Mouse (Mus musculus) hindbrain, embryonic 11.5 days (tissue): ENCODE data around the gene Tdo2. TPM values are rescaled to one million over a fixed set of nuclear protein-coding genes. Genes with fewer than 3 reads are reported as not detected.

Experiments
- ATAC-seq: fragments of 200-750 bp; cut with Nextera tagmentation; 2 replicates; pipeline ENCODE4 v1.8.0; 2017; ENCODE audit warnings: mild to moderate bottlenecking, moderate TSS enrichment, moderate library complexity; ENCODE audit not compliant: low FRiP score
- DNase-seq: peaks from one replicate; pipeline ENCODE4 v3.0.0-alpha.2; 2015; ENCODE audit warnings: low spot score
- H3K27ac ChIP-seq: fragments of 300-500 bp; sonication (generic); 2 replicates; pipeline ENCODE4 v1.5.1; 2014; ENCODE audit warnings: mild to moderate bottlenecking, low read depth, low read length
- H3K27me3 ChIP-seq: fragments of 300-500 bp; sonication (generic); 2 replicates; pipeline ENCODE4 v1.6.1; 2014; ENCODE audit warnings: mild to moderate bottlenecking, low read length, moderate library complexity, mixed read lengths; ENCODE audit not compliant: control insufficient read depth, insufficient read depth
- H3K36me3 ChIP-seq: fragments of 300-500 bp; sonication (generic); 2 replicates; pipeline ENCODE4 v1.6.1; 2014; ENCODE audit warnings: mild to moderate bottlenecking, low read length, moderate library complexity, mixed read lengths; ENCODE audit not compliant: control insufficient read depth, insufficient read depth
- H3K4me1 ChIP-seq: fragments of 300-500 bp; sonication (generic); replicated peaks from 2 replicates; pipeline ENCODE4 v1.6.1; 2014; ENCODE audit warnings: low read length, mixed read lengths; ENCODE audit not compliant: control insufficient read depth, insufficient read depth
- H3K4me2 ChIP-seq: fragments of 300-500 bp; sonication (generic); replicated peaks from 2 replicates; pipeline ENCODE4 v1.6.1; 2014; ENCODE audit warnings: mild to moderate bottlenecking, low read depth, low read length
- H3K4me3 ChIP-seq: fragments of 300-500 bp; sonication (generic); 2 replicates; pipeline ENCODE4 v1.5.1; 2014; ENCODE audit warnings: low read depth, low read length
- H3K9ac ChIP-seq: fragments of 300-500 bp; sonication (generic); 2 replicates; pipeline ENCODE4 v1.6.1; 2014; ENCODE audit warnings: low read depth, low read length
- H3K9me3 ChIP-seq: fragments of 300-500 bp; sonication (generic); 2 replicates; pipeline ENCODE4 v1.6.1; 2016; ENCODE audit warnings: low read length; ENCODE audit not compliant: control insufficient read depth
- WGBS: fragments of 180-500 bp; shearing (Covaris S2); extraction: QIAGEN DNeasy Blood & Tissue Kit; methylation state at CpG from one replicate; pipeline ENCODE4 v1.1.7; 2014; 5-methylcytosine and 5-hydroxymethylcytosine counted together
- polyA plus RNA-seq: library from polyadenylated mRNA; unstranded; fragments of >200 nt; fragmentation: Nextera tagmentation; extraction: Ambion mirVana; gene quantifications from 2 replicates; pipeline ENCODE4 v1.2.1, GENCODE M21; 2014

Tdo2 gene
- polyA plus RNA-seq, 1 experiment from 2014 or later = 0.05 TPM

- Histone ChIP-seq H3K27ac (no peak overlapping the region), H3K4me1 (no peaks in the 10 kb centered on the region), H3K36me3 (no peaks in the 10 kb centered on the region), H3K9ac (no peak overlapping the region), H3K27me3 (no peaks in the 10 kb centered on the region), H3K4me2 (no peak overlapping the region), H3K9me3 (no peaks in the 10 kb centered on the region), H3K4me3 (no peak overlapping the region)
- DNase-seq (no peak), ATAC-seq (no peak)
- 92% methylated on average over 3 of the region's 3 CpGs for WGBS
Observed at GRCm38 (mm10) chr3:81987628-81988027, 11.6 kb upstream of the Tdo2 start.

GRCm38 (mm10) chr3:81986103-81986502, 10.1 kb upstream of the Tdo2 start:
- WGBS = 91% methylated on average over 2 of the region's 2 CpGs
- Histone ChIP-seq H3K4me1 (no peaks in the 10 kb centered on the region), H3K27ac (no peak overlapping the region), H3K9me3 (no peaks in the 10 kb centered on the region), H3K27me3 (no peaks in the 10 kb centered on the region), H3K36me3 (no peaks in the 10 kb centered on the region), H3K9ac (no peak overlapping the region), H3K4me3 (no peak overlapping the region), H3K4me2 (no peak overlapping the region)
- DNase-seq = no peak
- ATAC-seq = no peak

- Histone ChIP-seq H3K27ac (no peak overlapping the region), H3K27me3 (no peaks in the 10 kb centered on the region), H3K9me3 (no peaks in the 10 kb centered on the region), H3K4me3 (no peak overlapping the region), H3K9ac (no peak overlapping the region), H3K4me1 (no peaks in the 10 kb centered on the region), H3K36me3 (no peaks in the 10 kb centered on the region), H3K4me2 (no peak overlapping the region)
- DNase-seq (no peak), ATAC-seq (no peak)
- 85% methylated on average over 1 of the region's 1 CpGs for WGBS
Observed at GRCm38 (mm10) chr3:81985100-81985499, 9.1 kb upstream of the Tdo2 start.

GRCm38 (mm10) chr3:81983120-81983895, 7.3 kb upstream of the Tdo2 start:
- Histone ChIP-seq H3K36me3 (no peaks in the 10 kb centered on the region), H3K27me3 (no peaks in the 10 kb centered on the region), H3K27ac (no peak overlapping the region), H3K9me3 (no peaks in the 10 kb centered on the region), H3K4me2 (no peak overlapping the region), H3K4me3 (no peak overlapping the region), H3K9ac (no peak overlapping the region), H3K4me1 (no peaks in the 10 kb centered on the region)
- 89% methylated on average over 8 of the region's 8 CpGs for WGBS
- no peak for DNase-seq
- no peak for ATAC-seq

- Histone ChIP-seq H3K4me2 (no peak within 1 kb of the TSS), H3K4me1 (no peaks in the 10 kb centered on the region), H3K27ac (no peak within 1 kb of the TSS), H3K36me3 (no peaks in the 10 kb centered on the region), H3K9ac (no peak within 1 kb of the TSS), H3K9me3 (no peaks in the 10 kb centered on the region), H3K27me3 (no peaks in the 10 kb centered on the region), H3K4me3 (no peak within 1 kb of the TSS)
- WGBS = 96% methylated on average over 5 of the region's 5 CpGs
- no peak for DNase-seq
- no peak for ATAC-seq
Observed at GRCm38 (mm10) chr3:81981990-81982389, 6.0 kb upstream of the Tdo2 start, which contains the start of gene Asic5. Asic5 (plus strand) TSS chr3:81982290.

- Histone ChIP-seq H3K4me3 (no peak overlapping the region), H3K36me3 (no peaks in the 10 kb centered on the region), H3K27ac (no peak overlapping the region), H3K27me3 (no peaks in the 10 kb centered on the region), H3K4me1 (no peaks in the 10 kb centered on the region), H3K9me3 (no peaks in the 10 kb centered on the region), H3K4me2 (no peak overlapping the region), H3K9ac (no peak overlapping the region)
- DNase-seq = no peak
- WGBS = 92% methylated on average over 5 of the region's 5 CpGs
- ATAC-seq = no peak
Observed at GRCm38 (mm10) chr3:81981576-81981975, 5.6 kb upstream of the Tdo2 start.

- no peak for DNase-seq
- 83% methylated on average over 4 of the region's 4 CpGs for WGBS
- no peaks in the 10 kb centered on the region for H3K36me3 ChIP-seq
Observed at GRCm38 (mm10) chr3:81975607-81976006, 395 bp downstream of the Tdo2 start.

GRCm38 (mm10) chr3:81964596-81964995, 11.4 kb downstream of the Tdo2 start:
- Histone ChIP-seq H3K4me1 (no peaks in the 10 kb centered on the region), H3K4me2 (no peak overlapping the region), H3K36me3 (no peaks in the 10 kb centered on the region), H3K9me3 (no peaks in the 10 kb centered on the region), H3K27me3 (no peaks in the 10 kb centered on the region), H3K4me3 (no peak overlapping the region), H3K9ac (no peak overlapping the region), H3K27ac (no peak overlapping the region)
- no peak for DNase-seq
- no peak for ATAC-seq
- 68% methylated on average over 3 of the region's 3 CpGs for WGBS

More at GRCm38 (mm10) chr3:81975607-81976006, 395 bp downstream of the Tdo2 start:
- no peak overlapping the region for H3K4me3 ChIP-seq
- no peak for ATAC-seq
- H3K4me2 ChIP-seq = no peak overlapping the region
- no peaks in the 10 kb centered on the region for H3K4me1 ChIP-seq
- H3K9me3 ChIP-seq = no peaks in the 10 kb centered on the region
- no peaks in the 10 kb centered on the region for H3K27me3 ChIP-seq
- H3K27ac ChIP-seq = no peak overlapping the region
- no peak overlapping the region for H3K9ac ChIP-seq

GRCm38 (mm10) chr3:81963768-81964167, 12.2 kb downstream of the Tdo2 start:
- H3K9ac ChIP-seq = no peak overlapping the region
- no peaks in the 10 kb centered on the region for H3K4me1 ChIP-seq
- no peak overlapping the region for H3K4me2 ChIP-seq
- WGBS = 80% methylated on average over 5 of the region's 5 CpGs
- H3K27me3 ChIP-seq = no peaks in the 10 kb centered on the region
- DNase-seq (no peak), ATAC-seq (no peak)
- H3K9me3 ChIP-seq = no peaks in the 10 kb centered on the region
- no peaks in the 10 kb centered on the region for H3K36me3 ChIP-seq
- H3K4me3 ChIP-seq = no peak overlapping the region
- H3K27ac ChIP-seq = no peak overlapping the region
